Mouse (Mus musculus) CH12.LX (cell line): ENCODE measurements around the gene Cotl1. TPM values are rescaled to one million over a fixed set of nuclear protein-coding genes. Genes with fewer than 3 reads are reported as not detected.

ENCODE experiments used
- DNase-seq: peaks from one replicate; pipeline ENCODE4 v3.0.0-alpha.2; 2013; ENCODE audit errors: extremely low read depth
- H3K27ac ChIP-seq: 2 replicates; pipeline ENCODE4 v1.5.1; 2012; ENCODE audit warnings: low read depth, mild to moderate bottlenecking, control low read depth, moderate library complexity; ENCODE audit not compliant: insufficient read depth
- H3K27me3 ChIP-seq: replicated peaks from 2 replicates; pipeline ENCODE3; 2012; ENCODE audit warnings: inconsistent platforms
- H3K36me3 ChIP-seq, 2 experiments: replicated peaks in 1 of 2; 2 replicates each; pipeline versions ENCODE3 to v1.6.1; 2012; ENCODE audit warnings: inconsistent platforms in 1 of 2, low read length in 1 of 2, mild to moderate bottlenecking in 1 of 2, mixed read lengths in 1 of 2, moderate library complexity in 1 of 2; ENCODE audit not compliant: control insufficient read depth in 1 of 2, insufficient read depth in 1 of 2
- H3K4me1 ChIP-seq, 2 experiments: 2 replicates each; pipeline ENCODE4 v1.6.1; 2012; ENCODE audit warnings: inconsistent platforms in 1 of 2, moderate library complexity in 1 of 2; ENCODE audit not compliant: insufficient read depth in 2 of 2, control insufficient read depth in 1 of 2
- H3K4me2 ChIP-seq: 2 replicates; pipeline ENCODE4 v1.6.1; 2012; ENCODE audit warnings: low read depth, mild to moderate bottlenecking, control low read depth; ENCODE audit not compliant: poor library complexity, insufficient read depth, severe bottlenecking
- H3K4me3 ChIP-seq, 3 experiments: fragments of 150-350 bp in 1 of 3; sonication (generic) in 1 of 3; replicated peaks in 1 of 3; 2 replicates each; pipeline versions ENCODE3 to v1.5.1; 2011 to 2012; ENCODE audit warnings: low read depth in 2 of 3, low read length in 2 of 3, mild to moderate bottlenecking in 2 of 3, moderate library complexity in 2 of 3, control low read depth in 1 of 3, improper control_type of control experiment in 1 of 3, inconsistent platforms in 1 of 3, mixed read lengths in 1 of 3; ENCODE audit not compliant: poor library complexity in 1 of 3
- H3K79me2 ChIP-seq: replicated peaks from 2 replicates; pipeline ENCODE4 v1.6.1; 2012; ENCODE audit warnings: mild to moderate bottlenecking, moderate library complexity; ENCODE audit not compliant: control insufficient read depth, poor library complexity, insufficient read depth, severe bottlenecking; ENCODE audit errors: extremely low read depth
- H3K9ac ChIP-seq: 2 replicates; pipeline ENCODE4 v1.6.1; 2012; ENCODE audit warnings: low read depth, mild to moderate bottlenecking, control low read depth, moderate library complexity; ENCODE audit not compliant: insufficient read depth
- H3K9me3 ChIP-seq: replicated peaks from 2 replicates; pipeline ENCODE3; 2012; ENCODE audit warnings: low read length, inconsistent platforms, mixed read lengths
- BHLHE40 ChIP-seq: IDR thresholded peaks from 2 replicates; pipeline ENCODE4 v1.6.1; 2011; ENCODE audit warnings: mild to moderate bottlenecking, low read depth, low read length, improper control_type of control experiment
- CTCF ChIP-seq, 2 experiments: IDR thresholded peaks in 1 of 2; conservative IDR thresholded peaks in 1 of 2; 2 replicates each; pipeline ENCODE4 v1.5.1; 2011 to 2012; ENCODE audit warnings: low read depth in 2 of 2, low read length in 2 of 2, improper control_type of control experiment in 1 of 2, inconsistent platforms in 1 of 2, mild to moderate bottlenecking in 1 of 2, moderate library complexity in 1 of 2
- E2F4 ChIP-seq: IDR thresholded peaks from 2 replicates; pipeline ENCODE4 v1.6.1; 2011; ENCODE audit warnings: low read depth, low read length, improper control_type of control experiment; ENCODE audit not compliant: insufficient replicate concordance
- ELF1 ChIP-seq: IDR thresholded peaks from 2 replicates; pipeline ENCODE4 v1.6.1; 2014; ENCODE audit warnings: low read depth, mild to moderate bottlenecking, inconsistent platforms, low read length, improper control_type of control experiment
- EP300 ChIP-seq: IDR thresholded peaks from 2 replicates; pipeline ENCODE4 v1.6.1; 2011; ENCODE audit warnings: low read length, improper control_type of control experiment
- ETS1 ChIP-seq: conservative IDR thresholded peaks from 2 replicates; pipeline ENCODE4 v1.6.1; 2012; ENCODE audit warnings: low read depth, mild to moderate bottlenecking, inconsistent platforms, low read length, improper control_type of control experiment, moderate library complexity
- GABPA ChIP-seq: IDR thresholded peaks from 2 replicates; pipeline ENCODE4 v1.6.1; 2012; ENCODE audit warnings: low read depth, low read length, improper control_type of control experiment, inconsistent platforms; ENCODE audit not compliant: insufficient replicate concordance
- HCFC1 ChIP-seq: IDR thresholded peaks from 2 replicates; pipeline ENCODE4 v1.6.1; 2012; ENCODE audit warnings: low read depth, mild to moderate bottlenecking, inconsistent platforms, low read length, improper control_type of control experiment
- IRF4 ChIP-seq: IDR thresholded peaks from 2 replicates; pipeline ENCODE4 v1.6.1; 2014; ENCODE audit warnings: low read depth, mild to moderate bottlenecking, inconsistent platforms, low read length, improper control_type of control experiment
- JUND ChIP-seq: conservative IDR thresholded peaks from 2 replicates; pipeline ENCODE4 v1.6.1; 2011; ENCODE audit warnings: low read depth, low read length, improper control_type of control experiment
- MAFK ChIP-seq: IDR thresholded peaks from 2 replicates; pipeline ENCODE4 v1.6.1; 2011; ENCODE audit warnings: low read length, improper control_type of control experiment; ENCODE audit not compliant: insufficient replicate concordance
- MEF2A ChIP-seq: IDR thresholded peaks from 2 replicates; pipeline ENCODE4 v1.6.1; 2014; ENCODE audit warnings: low read depth, mild to moderate bottlenecking, inconsistent platforms, low read length, improper control_type of control experiment, borderline replicate concordance
- MXI1 ChIP-seq: IDR thresholded peaks from 2 replicates; pipeline ENCODE4 v1.6.1; 2011; ENCODE audit warnings: mild to moderate bottlenecking, low read depth, low read length, improper control_type of control experiment
- MYC ChIP-seq: IDR thresholded peaks from 2 replicates; pipeline ENCODE4 v1.6.1; 2011; ENCODE audit warnings: low read depth, mild to moderate bottlenecking, improper control_type of control experiment, low read length
- NRF1 ChIP-seq: IDR thresholded peaks from 2 replicates; pipeline ENCODE4 v1.6.1; 2014; ENCODE audit warnings: low read depth, mild to moderate bottlenecking, inconsistent platforms, low read length, improper control_type of control experiment, moderate library complexity
- PAX5 ChIP-seq: IDR thresholded peaks from 2 replicates; pipeline ENCODE4 v1.6.1; 2012; ENCODE audit warnings: low read length, inconsistent platforms, mixed read lengths
- POLR2AphosphoS2 ChIP-seq: IDR thresholded peaks from 2 replicates; pipeline ENCODE4 v1.6.1; 2011; ENCODE audit warnings: low read depth, low read length, improper control_type of control experiment
- RAD21 ChIP-seq: IDR thresholded peaks from 2 replicates; pipeline ENCODE4 v1.6.1; 2011; ENCODE audit warnings: low read depth, mild to moderate bottlenecking, low read length, improper control_type of control experiment, moderate library complexity
- RCOR1 ChIP-seq: conservative IDR thresholded peaks from 2 replicates; pipeline ENCODE4 v1.6.1; 2012; ENCODE audit warnings: low read depth, mild to moderate bottlenecking, inconsistent platforms, low read length, improper control_type of control experiment
- SIN3A ChIP-seq: IDR thresholded peaks from 2 replicates; pipeline ENCODE4 v1.6.1; 2012; ENCODE audit warnings: low read length, improper control_type of control experiment, inconsistent platforms
- SMC3 ChIP-seq: IDR thresholded peaks from 2 replicates; pipeline ENCODE4 v1.6.1; 2011; ENCODE audit warnings: low read depth, low read length, improper control_type of control experiment
- TCF12 ChIP-seq: IDR thresholded peaks from 2 replicates; pipeline ENCODE4 v1.6.1; 2014; ENCODE audit warnings: low read depth, mild to moderate bottlenecking, inconsistent platforms, low read length, improper control_type of control experiment
- UBTF ChIP-seq: IDR thresholded peaks from 2 replicates; pipeline ENCODE4 v1.6.1; 2012; ENCODE audit warnings: low read depth, mild to moderate bottlenecking, inconsistent platforms, low read length, improper control_type of control experiment, moderate library complexity
- USF1 ChIP-seq: IDR thresholded peaks from 2 replicates; pipeline ENCODE4 v1.6.1; 2014; ENCODE audit warnings: low read depth, mild to moderate bottlenecking, inconsistent platforms, low read length, improper control_type of control experiment
- ZC3H11A ChIP-seq: IDR thresholded peaks from 2 replicates; pipeline ENCODE4 v1.6.1; 2012; ENCODE audit warnings: low read depth, mild to moderate bottlenecking, inconsistent platforms, low read length, improper control_type of control experiment
- ZKSCAN1 ChIP-seq: IDR thresholded peaks from 2 replicates; pipeline ENCODE4 v1.6.1; 2012; ENCODE audit warnings: low read depth, inconsistent platforms, low read length, improper control_type of control experiment, borderline replicate concordance
- dilution Hi-C: fragments of 300-500 bp; cut with MboI; formaldehyde crosslinking; loops from 2 replicates; pipeline ENCODE4 v1.14.3; 2020; ENCODE audit warnings: low sequenced_read_pairs; ENCODE audit not compliant: extremely low pct_unique_long_range_greater_than_20kb, extremely low pct_ligation_motif_present
- in situ Hi-C: fragments of 300-500 bp; cut with MboI; formaldehyde crosslinking; loops from 3 replicates; pipeline ENCODE4 v1.14.3; 2019; ENCODE audit warnings: low sequenced_read_pairs, low pct_ligation_motif_present, low pct_unique_long_range_greater_than_20kb, mixed read lengths
- polyA plus RNA-seq: library from polyadenylated mRNA; unstranded; fragments of >175 nt; gene quantifications from 2 replicates; pipeline ENCODE4 v1.2.1, GENCODE M21; 2012; ENCODE audit warnings: low read depth; ENCODE audit not compliant: insufficient read length
- total RNA-seq, 2 experiments: library from RNA; depleted of rRNA; stranded (reverse); fragments of 300-350 nt in 1 of 2; fragments of >200 nt in 1 of 2; gene quantifications; 2 replicates each; pipeline ENCODE4 v1.2.3; 2012 to 2014

Cotl1 gene
- total and polyA plus RNA-seq, 3 experiments, result 59.6 to 375 (median 135) TPM

DNA sequence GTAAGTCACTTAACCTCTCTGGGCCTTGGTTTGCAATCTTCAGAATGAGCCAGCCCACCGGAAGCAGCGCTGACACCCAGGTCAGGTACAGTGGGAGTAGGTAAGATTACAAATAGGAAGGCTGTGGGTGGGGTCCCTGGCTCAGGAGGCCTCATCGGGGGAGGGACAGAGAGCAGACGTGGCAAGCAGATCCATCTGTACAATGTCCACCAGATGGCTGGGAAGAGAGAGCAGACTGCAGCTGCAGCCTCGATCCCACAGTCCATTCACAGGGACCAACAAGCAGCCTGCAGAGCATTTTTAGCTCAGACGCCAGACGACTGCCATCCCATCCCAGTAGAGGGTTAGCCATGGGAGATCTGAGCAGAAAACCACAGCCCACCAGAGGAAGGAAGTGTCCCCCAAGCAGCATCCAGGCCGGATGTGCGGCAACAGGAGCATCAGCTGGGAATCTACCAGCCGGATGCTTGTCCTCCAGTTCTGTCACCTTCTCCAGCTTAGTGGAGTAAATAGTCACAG, 2.7 kb downstream of the Cotl1 start:
- Histone ChIP-seq H3K27ac (no peak overlapping the region), H3K9ac (no peak overlapping the region), H3K36me3 (peaks cover 5 to 49% of the 10 kb centered on the region in 2 experiments), H3K9me3 (no peaks in the 10 kb centered on the region), H3K4me2 (no peak overlapping the region), H3K79me2 (no peaks in the 10 kb centered on the region), H3K4me3 (no peak overlapping the region), H3K27me3 (no peaks in the 10 kb centered on the region), H3K4me1 (peaks cover 9 to 73% of the 10 kb centered on the region in 2 experiments)
- TF ChIP-seq EP300, result no peak
- TF ChIP-seq MAFK, result no peak
- no peak for TF ChIP-seq ELF1
- TF ChIP-seq USF1, result no peak
- TF ChIP-seq NRF1, result no peak
- TF ChIP-seq PAX5, result no peak
- no peak for TF ChIP-seq POLR2AphosphoS2
- no peak for TF ChIP-seq SMC3
- TF ChIP-seq MXI1, result no peak
- no peak for TF ChIP-seq UBTF
- no peak for TF ChIP-seq BHLHE40
- TF ChIP-seq E2F4, result no peak
- TF ChIP-seq ETS1, result no peak
- no peak for TF ChIP-seq RAD21
- no peak for TF ChIP-seq JUND
- no peak for TF ChIP-seq SIN3A
- dilution Hi-C loops (no loop called here), in situ Hi-C loops (no loop called here)
- no peak for DNase-seq

- Histone ChIP-seq H3K4me1 (peaks cover 15 to 81% of the 10 kb centered on the region in 2 experiments), H3K4me3 (no peak overlapping the region), H3K79me2 (no peaks in the 10 kb centered on the region), H3K9me3 (no peaks in the 10 kb centered on the region), H3K27me3 (no peaks in the 10 kb centered on the region), H3K27ac (no peak overlapping the region), H3K4me2 (no peak overlapping the region), H3K9ac (no peak overlapping the region), H3K36me3 (peaks cover 5 to 55% of the 10 kb centered on the region in 2 experiments)
- dilution Hi-C loops, result no loop called here
- no peak for DNase-seq
- in situ Hi-C loops, result no loop called here
- TF ChIP-seq RCOR1, result no peak
- TF ChIP-seq ZC3H11A, result no peak
- TF ChIP-seq CTCF (conservative IDR thresholded peaks at IDR 0.05 in 1 of 2, IDR thresholded peaks at IDR 0.05 in 1 of 2; ENCODE audit: low read depth in 2 of 2, low read length in 2 of 2), result no peak
- no peak for TF ChIP-seq MYC
- TF ChIP-seq GABPA, result no peak
- TF ChIP-seq IRF4, result no peak
- no peak for TF ChIP-seq ZKSCAN1
- no peak for TF ChIP-seq EP300
- no peak for TF ChIP-seq POLR2AphosphoS2
- no peak for TF ChIP-seq MEF2A
- TF ChIP-seq SMC3, result no peak
- TF ChIP-seq E2F4, result no peak
- no peak for TF ChIP-seq HCFC1
- no peak for TF ChIP-seq ELF1
- no peak for TF ChIP-seq JUND
- TF ChIP-seq TCF12, result no peak
Measured at GRCm38 (mm10) chr8:119836831-119837230, 3.5 kb downstream of the Cotl1 start.
